Mouse (Mus musculus): Measurements from ENCODE around the gene Wipf3.

Wipf3 gene

DNA sequence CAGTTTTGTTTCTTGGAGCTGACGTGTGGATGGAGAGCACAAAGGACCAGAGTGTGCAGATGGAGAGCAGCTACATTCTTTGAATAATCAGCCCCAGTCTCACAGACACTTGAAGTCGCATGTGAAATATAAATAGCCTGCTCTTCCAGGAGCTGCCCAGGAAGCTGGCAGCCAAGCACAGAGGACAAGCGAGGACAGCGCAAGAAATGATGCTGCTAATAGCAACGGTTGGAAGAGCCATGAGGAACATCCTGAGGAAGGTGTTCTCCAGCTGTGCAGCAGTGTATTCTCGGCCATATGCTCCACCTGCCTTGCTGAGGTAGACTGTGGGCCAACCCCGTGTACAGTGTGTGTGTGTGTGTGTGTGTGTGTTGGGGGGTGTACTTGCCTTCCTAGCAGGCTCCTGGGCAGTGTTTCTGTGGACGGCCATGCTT, 101.7 kb downstream of the Wipf3 start:
- no peak for DNase-seq (ENCODE audit: low spot score)

DNA sequence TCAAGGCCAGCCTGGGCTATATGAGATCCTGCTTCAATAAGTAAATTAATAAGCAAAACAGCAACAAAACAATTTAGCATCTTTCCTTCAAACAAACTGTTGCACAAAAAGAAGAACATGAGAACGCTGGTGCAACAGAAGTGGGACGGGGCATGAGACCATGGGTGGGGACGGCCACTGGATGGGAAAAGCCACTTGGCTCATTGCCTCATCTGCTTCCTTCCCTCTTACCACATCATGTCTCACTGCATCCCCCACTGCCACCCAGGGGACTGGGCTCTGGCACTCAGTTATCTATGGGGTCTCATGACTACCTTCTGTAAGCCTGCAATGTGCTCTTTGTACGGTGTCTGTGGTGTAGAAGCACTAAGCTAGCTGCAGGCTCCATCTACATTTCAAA, 106.1 kb downstream of the Wipf3 start:
- no peak for DNase-seq (ENCODE audit: low spot score)

DNA sequence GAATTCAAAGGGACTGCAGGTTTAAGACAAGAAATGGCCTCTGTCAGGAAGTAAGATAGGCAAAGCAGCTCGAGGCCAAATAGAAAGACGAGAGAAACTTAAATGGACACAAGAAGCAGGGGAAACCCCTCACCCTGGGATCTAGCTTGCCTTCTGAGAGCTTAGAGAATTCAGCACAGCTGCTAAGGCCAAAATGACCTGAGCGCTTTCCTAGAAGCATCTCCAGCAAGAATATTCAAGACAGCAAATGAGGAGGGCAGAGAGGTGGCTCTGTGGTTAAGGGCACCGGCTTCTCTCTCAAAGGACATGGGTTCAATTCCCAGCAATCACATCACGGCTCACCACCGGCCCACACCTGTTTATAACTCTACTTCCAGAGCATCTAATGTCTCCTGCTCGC, 107.7 kb downstream of the Wipf3 start:
- no peak for DNase-seq (ENCODE audit: low spot score)

DNA sequence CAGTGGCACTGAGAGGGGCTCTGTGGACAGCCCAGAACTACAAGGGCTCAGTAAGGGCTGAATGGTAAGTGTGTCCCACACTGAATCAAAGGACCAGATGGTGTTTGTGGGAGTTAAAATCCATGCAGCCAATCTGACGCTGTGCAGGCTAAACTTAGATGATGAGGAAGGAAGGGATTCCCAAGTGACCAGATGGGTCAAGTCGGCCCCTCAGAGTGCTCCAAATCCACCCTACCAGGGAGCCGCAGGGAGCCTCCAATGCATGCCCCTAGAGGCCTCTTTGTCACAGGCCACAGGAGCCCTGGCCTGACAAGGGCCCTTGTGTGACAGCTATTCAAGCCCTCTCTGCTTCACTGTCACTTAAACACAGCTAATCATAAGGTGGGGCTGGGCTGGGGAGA, 109.4 kb downstream of the Wipf3 start:
- DNase-seq (ENCODE audit: low spot score), result no peak

DNA sequence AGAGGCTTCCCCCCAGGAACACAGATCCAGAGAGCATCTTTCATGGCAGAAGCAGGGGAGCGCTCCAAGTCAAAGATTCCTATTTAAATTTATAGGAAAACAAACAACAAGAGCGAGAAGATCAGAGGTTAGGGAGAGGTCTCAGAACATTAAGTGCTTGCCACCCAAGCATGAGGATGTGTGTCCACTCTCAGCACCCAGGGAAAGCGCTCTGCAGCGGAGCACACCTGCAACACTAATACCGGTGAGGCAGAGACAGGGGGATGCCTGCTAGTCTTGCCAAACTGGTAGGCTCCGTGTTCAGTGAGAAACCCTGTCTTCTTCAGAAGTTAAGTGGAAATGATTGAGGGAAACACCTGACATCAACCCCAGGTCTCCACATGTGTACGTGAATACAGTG, 110.0 kb downstream of the Wipf3 start:
- no peak for DNase-seq (ENCODE audit: low spot score)

DNA sequence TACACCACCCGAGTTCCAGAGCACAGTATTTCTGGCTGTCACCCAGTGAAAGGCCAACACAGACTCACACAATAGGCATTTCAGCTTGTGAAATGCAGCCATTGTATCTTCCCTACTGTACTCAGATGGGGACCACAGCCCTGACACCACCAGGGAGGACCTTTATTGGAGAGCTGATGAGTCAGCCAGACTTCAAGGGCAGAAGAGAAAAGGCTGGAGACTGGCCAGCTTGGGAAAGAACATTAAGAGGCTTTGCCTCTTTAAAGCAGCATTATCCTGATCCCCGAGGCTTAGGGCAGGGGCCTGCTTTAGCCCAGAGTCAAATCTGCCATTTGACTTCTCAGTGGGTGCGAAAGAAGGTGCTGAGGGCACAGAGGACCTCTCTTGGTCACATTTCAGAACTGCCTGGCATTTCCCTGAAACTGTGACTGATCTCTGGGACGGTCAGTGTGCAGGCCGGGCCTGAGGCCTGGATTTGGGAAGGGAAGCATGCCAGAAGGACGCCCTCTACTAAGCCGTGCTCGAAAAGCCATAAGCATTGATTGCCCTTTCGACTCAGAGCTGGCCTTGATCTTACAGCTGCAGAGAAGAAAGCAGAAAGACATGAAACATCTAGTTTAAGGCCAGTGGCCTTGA, 111.0 kb downstream of the Wipf3 start:
- DNase-seq (ENCODE audit: low spot score), result peak; percentile 51

DNA sequence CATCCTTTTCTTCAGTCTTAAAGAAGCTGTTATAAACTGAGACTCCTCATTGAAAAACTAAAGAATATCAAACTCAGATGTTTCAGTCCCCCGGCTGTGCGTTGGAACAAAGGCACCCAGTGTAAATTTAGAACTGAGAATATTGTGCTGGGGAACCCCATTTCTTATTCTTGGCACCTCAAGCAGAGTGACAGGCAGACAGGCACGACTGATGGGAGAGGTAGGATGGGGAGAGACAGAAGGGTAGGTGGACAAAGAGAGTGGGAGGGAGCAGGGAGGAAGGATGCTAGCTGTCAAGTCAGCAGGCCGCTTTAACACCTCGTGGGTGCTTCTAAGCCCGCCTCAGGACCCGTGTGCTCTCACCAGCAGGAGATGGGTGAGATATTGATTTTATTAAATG, 113.4 kb downstream of the Wipf3 start:
- no peak for DNase-seq (ENCODE audit: low spot score)

DNA sequence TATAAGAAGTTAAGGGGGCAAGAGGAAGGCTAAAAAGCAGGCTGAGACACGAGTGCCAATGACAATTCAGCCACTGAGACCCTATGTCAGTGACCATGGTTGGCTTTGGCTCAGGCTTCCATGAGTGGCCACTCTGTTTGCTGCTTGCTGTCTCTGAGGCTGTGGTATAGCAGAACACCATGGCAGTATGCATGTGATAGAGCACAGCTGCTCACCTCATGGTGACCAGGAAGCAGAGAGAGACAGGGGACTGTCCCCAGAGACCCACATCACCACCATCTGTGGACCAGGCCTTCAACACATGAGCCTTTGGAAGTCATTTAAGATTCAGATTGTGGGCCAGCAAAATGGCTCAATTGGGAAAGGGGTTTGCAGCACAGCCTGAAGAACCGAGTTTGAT, 114.2 kb downstream of the Wipf3 start:
- no peak for DNase-seq (ENCODE audit: low spot score)

DNA sequence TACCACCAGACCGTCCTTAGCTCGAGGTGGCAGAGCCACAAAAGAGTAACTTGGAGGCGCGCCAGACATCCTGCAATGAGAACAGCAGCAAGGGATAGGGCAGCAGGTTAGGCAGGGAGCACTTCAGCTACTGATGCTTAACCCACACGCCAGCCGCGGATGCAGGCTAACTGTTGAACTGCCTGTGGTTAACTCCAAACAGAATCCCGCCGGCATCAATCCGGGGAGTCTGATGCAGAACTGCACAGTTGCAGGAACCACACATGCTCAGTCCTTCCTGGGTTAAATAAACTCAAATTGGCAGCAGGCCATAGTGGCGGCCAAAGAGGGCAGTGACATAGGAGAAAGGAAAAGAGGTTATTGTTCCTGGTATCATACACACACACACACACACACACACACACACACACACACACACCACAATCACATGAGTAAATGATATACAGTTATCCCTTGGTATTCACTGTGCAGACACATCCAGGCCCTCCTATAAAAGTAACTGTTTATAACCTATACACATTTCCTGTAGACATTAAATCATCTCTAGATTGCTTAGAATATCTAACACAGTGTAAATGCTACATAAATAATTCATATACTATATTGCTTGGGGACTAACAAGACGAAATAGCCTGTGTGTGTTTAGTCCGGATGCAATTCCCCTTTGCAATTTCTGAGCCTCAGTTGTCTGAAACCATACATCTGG, 119.1 kb downstream of the Wipf3 start:
- peak; percentile 16 for DNase-seq (ENCODE audit: low spot score)

DNA sequence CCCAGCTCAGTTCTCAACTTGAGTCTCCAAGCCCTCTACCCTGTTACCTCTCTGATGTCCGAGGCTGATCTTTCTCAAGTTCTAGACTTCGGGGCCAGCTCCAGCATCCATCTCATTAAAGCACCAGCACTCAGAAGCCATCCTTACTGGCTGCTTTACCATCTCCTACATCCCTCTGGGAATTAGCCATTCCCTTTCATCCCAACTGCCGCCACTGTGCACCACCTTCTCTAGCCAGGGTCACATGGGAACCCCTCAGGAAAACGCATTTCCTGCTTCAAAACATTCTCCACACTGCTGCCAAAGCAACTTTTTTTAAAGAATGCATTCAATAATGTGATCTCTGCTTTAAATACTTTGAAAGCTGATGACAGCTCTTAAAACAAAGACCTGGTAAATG, 119.9 kb downstream of the Wipf3 start:
- DNase-seq (ENCODE audit: low spot score), result no peak

DNA sequence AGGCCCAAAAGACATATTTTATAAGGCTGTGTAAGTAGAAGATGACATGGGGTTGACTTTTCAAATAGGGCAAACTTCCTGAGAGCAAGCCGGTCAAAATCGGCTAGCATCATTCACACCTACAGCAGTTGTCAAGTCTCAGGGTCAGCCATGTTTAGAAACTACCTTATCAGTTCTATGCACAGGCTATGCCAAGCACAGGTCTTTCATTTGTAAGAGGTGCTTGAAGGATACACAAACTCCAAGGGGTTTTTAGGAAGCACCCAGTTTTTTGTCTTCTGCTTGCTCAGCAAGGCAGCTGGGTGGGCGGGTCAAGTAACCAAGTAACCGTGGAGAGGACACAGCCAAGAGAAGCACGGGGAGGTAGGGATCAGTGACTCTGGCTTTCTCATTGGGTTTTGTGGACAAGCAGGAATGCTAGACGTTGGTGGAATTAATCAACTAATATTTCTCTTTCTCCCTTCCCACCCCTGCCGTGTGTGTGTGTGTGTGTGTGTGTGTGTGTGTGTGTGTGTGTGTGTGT, 121.5 kb downstream of the Wipf3 start:
- no peak for DNase-seq (ENCODE audit: low spot score)

DNA sequence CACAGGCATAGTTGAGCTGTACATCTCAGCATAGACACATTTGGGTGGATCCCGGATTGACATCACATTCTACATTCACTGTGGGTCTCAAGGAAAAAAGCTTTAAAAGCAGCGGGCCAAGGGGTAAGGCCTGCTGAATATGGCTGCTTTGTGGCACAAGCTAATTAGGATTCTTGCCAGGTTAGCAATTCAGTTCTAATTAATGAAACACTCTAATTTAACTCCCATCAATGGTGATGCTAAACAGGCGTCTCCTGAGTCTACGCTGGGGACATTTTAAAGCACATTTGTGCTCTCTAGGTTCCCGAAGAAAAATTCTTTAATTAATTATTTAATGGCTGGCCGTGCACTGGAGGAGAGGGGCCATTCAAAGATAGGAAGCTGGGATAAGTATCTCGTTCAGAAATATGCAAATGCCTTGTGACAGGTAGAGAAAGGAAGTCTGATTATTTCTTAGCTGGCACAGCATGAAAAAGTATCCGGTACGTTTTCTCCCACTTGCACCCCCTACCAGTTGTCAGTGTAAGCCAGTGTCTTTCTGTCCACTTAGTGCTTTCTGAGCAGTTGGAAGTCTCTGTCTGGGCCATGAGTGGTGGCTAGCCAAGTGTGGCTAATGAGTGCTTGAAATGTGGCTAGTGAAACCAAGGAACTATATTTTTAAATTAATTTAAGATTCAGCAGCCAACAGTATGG, 123.5 kb downstream of the Wipf3 start:
- DNase-seq (ENCODE audit: low spot score), result no peak

Data from MN1 (cell line).